Mouse (Mus musculus) adrenal gland, adult 8-10 months (tissue): ENCODE measurements around the gene Gpd1l. TPM values are rescaled to one million over a fixed set of nuclear protein-coding genes. Genes with fewer than 3 reads are reported as not detected.
A peak's percentile ranks its signal among the peaks of the same experiment; 100 is the strongest.
"Not testable (repeated sequence)": the region's sequence is repeated elsewhere in the genome, so short reads cannot be mapped to it uniquely, and the experiment has no call there.

Experiments used
- DNase-seq: peaks from one replicate; pipeline ENCODE4 v3.0.0; 2022
- total RNA-seq, 4 experiments: library from RNA; stranded (reverse); gene quantifications; 2 replicates each; pipeline ENCODE4 v1.2.4; 2022

Gene Gpd1l
- total RNA-seq, result 10 to 100 TPM; 30.8 to 40.4 (median 33.2) TPM

DNA sequence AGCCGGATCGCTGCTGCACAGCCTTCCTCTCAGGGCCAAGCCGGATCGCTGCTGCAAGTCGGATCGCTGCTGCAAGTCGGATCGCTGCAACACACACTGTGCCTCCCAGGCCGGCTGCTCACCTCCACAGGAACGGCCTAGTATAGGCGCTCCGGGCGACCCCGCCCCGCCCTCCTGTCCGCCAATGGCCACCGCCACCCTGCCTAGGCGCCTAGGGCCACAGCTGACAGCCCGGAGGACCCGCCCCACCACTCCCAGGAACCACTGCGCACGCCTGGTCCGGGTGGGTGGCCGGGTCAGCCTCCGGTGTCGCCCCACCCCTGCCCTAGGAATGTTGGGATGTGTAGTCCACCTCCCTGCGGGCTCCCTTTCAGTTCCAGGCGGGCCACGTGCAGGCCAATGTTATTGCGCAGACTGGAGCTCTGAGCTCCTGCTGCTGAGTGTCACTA is at the start of gene Gpd1l:
Gene Gpd1l (minus strand): TSS at position 265 of the 449 bp plus-strand sequence.
- DNase-seq, result peak; percentile 98

DNA sequence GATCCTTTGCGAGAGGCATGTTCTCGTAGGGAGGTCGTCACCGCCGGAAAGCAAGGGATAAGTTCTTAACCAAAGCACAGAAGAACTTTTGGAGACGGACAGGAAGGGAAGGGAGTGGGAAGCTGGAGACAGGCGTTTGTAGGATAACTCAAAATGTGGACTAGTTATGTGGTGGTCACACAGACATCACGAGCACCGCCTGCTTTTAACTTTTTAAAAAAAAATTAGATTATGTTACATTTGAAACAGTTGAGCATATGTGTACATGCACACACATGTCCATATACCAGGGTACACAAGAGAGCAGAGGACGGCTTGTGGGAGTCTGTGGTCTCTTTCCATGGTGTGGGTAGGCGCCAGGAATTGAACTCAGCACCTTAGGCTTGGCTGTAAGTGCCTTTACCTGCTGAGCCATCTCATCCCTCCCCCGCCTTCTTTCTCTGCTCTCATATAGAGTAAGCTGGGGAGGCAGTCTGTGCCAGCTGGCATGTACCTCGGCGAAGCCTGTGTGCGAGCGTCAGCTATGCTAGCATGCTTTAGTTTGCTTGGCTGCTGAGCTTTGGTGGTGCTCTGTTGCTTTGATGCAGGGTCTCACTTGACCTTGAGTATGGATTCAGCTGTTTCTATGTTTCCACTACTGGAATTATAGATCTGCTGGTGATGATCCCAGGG is 49.0 kb upstream of the Gpd1l start, which contains the start of gene Rps27rt:
Gene Rps27rt (minus strand): TSS at position 51 of the 672 bp plus-strand sequence.
- DNase-seq, result no peak

DNA sequence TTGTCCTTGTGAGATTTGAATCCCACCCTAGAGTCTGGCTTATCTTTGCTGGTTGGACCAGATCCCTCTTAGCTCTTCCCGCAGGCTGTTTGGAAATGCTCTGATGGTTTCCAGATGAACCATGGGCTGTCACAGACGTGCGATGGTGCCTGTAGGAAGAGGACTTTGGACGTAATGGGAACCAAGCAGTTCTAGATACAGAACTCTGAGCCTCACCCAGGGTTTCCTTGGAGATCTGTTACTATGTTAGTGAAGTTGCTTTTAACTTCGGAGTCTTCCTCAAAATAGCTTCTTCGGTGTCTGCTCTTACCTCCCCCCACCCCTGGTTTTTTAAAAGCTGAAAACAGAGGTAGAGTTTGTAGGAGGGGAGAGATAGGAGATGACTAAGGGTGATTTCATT is 46.2 kb upstream of the Gpd1l start:
- no peak for DNase-seq

DNA sequence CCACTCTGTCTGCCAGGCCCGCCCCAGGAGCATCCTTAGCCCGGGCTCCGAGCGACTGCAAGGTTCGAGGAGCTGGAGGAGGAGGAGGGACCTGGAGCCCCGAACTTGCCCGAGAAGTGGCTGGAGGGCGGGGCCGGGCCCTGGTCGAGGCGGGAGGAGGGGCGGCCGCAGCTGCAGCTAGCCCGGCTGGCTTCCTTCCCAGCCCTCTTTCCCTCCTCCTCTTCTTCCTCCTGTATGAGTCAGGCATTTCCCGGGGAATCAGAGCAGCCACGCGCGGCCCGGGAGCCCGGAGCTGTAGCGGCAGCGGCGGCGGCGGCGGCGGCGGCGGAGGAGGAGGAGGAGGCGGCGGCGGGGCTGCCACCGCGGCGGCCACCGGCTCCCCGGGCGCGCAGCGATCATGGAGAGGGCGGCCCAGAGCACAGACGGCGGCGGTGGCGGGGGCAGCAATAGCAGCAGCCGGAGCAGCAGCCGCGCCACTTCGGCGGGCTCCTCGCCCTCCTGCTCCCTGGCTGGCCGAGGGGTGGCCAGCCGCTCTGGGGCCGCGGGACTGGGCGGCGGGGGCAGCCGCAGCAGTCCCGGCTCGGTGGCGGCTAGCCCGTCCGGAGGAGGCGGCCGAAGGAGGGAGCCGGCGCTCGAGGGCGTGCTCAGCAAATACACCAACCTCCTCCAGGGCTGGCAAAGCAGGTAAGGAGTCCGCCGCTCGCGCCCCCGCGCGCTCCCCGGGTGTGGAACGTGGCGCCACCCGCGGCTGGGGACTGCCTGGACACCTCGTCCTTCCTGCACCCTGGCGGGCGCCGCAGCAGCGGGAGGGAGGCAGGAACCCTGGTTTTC is 44.7 kb upstream of the Gpd1l start, which contains the start of gene Osbpl10:
Gene Osbpl10 (plus strand): TSS at position 289 of the 831 bp plus-strand sequence.
- DNase-seq, result peak; percentile 69

DNA sequence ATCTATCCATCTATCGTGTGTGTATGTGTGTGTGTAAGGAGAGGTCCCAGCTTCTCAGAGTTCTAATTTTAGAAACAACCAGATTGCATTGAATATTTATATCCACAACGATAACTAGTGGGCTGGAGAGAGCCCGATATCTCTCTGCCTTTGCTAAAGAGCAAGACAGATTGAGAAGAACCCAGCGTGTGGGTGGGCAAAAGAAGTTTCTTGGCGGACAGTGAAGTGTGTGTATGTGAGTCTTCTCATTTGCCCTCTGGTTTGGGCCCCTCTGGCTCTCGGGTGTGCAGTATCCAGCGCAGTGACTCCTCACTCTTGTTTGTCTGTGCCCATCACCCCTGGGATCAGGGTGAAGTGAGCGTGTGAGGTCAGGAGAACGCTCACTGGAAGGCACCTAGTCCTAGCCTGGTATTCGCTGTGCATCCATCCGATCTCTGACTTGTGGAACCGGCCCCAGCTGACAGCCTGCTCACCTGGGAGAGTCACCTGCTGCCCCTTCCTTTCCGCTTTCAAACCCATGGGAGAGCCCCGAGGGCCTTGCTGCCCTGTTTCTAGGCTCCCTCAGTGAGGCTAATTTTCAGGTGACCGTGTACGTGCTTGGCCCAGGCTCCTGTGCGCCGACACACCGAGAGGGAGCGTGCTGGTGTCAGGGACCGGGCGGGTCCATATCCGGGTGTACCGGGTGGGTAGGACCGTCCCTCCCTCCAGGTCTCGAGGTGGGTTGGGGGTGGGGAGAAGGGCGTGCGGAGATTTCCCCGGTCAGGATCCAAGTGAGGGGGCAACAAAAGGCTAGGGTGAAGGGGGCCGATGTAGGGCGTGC is 43.9 kb upstream of the Gpd1l start:
- DNase-seq, result no peak

DNA sequence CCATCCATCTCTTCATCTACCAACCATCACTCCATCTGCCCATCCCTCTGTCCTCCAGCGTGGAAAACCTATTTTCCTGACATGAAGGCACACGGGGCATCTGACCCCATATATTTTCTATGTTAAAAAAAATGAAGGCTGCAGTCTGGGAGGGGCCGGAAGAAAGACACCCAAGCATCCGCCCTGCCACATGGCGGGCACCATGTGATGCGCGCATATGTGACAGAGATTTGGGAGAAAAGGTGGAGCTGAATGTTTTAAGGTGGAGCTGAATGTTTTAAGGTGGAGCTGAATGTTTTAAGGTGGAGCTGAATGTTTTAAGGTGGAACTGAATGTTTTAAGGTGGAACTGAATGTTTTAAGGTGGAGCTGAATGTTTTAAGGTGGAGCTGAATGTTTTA is 32.5 kb upstream of the Gpd1l start:
- DNase-seq, result not testable (repeated sequence)

DNA sequence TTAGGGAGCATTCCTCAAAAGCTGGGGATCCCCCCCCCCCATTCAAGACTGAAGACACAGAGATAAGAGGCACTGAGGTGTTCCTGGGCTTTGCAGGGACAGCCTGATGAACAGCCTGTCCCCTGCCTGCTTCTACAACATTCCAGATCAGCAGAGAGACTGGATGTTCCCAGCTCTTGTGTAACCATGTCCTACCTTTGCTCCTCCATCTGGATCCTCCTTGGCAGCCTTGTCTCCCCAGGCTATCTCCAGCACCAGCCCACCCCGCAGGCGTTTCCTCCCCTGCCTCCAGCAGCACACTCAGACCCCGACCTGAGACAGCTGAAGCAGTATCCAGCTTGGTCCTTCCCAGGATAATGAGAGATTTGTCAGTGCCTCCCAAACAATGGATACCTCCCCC is 30.3 kb upstream of the Gpd1l start:
- no peak for DNase-seq

DNA sequence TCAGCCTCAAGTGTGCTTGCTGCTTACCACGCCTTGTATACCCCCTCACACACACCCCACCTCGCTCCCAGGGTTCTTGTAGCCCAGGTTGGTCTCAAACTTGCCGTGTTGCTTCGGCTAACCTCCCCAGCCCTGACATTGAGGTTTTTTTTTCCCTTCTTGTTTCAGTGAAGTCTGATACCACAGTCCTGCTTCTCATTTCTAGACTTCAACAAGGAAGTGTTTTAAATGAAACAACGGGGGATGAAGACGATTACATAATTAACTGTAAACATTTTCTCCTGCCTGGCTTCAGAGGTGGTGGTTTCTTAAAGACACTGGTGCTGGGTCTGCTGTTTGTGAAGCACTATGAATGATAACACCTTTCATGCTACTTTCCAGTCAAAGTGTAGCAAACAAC is 27.1 kb upstream of the Gpd1l start:
- DNase-seq, result no peak

DNA sequence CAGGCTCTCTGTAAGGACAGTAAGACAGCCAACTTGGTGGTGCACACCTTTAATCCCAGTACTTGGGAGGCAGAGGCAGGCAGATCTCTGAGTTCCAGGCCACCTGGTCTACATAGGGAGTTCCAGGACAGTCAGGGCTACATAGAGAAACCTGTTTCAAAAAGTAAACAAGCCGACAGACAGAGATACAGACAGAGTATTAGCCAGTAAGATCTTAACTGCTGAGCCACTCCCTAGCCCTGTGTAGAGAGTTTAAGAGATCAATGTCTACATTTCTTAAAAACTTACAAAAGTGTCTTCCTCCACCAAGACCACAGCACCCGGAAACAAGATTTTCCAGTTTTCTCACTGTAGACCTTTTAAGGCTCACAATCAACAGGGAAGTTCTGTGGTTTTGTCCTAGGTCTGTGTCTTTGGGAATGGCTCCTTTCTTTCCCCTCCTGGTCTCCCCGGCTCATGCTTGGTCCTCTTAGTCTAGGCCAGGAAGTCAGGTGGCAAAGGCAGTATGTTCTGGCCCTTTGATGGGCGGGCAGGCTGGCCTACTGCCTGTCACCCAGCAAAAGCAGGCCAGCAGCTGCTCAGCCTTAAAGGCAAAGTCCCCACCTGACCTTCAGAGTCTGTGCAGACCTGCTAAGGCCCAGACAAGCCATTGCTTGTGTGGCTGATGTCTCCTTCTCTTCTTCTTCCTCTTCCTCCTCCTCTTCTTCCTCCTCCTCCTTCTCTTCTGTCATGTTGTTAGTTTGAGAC is 26.4 kb upstream of the Gpd1l start:
- no peak for DNase-seq

DNA sequence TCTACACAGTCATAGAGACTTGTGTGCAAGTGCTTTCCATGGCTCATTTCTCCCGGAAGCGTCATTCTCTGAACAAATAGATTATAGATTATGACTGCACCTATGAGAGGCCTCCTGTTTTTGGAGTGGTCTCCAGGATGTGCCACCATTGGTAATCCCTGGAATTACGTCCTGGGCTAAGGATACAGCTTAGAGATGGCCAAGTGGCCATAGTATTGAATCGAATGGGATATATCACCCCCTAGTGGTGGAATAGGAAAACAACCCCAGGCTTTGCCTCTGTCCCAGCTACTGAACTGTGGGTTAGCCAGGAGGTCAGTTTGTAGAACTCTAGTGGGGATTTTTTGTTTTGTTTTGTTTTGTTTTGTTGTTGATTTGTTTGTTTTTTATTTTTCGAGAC is 23.2 kb upstream of the Gpd1l start:
- DNase-seq, result no peak

DNA sequence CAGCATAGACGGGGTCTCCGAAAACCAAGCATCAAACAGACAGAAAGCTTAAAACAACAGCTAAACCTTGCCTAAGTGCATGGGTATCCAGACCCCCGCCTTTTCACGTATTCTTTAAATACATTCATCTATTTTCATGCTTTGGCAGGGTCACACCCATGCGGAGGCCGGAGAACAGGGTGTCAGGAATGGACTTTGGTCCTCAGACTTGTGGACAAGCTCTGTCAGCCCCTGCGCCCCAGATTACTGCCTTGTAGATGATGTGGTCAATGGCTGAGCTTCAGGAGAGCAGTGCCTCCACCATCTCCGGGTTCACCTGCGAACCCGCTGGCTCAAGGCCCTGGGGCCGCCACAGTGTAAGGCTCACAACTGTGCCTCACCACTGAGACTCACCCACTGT is 21.6 kb upstream of the Gpd1l start:
- no peak for DNase-seq

DNA sequence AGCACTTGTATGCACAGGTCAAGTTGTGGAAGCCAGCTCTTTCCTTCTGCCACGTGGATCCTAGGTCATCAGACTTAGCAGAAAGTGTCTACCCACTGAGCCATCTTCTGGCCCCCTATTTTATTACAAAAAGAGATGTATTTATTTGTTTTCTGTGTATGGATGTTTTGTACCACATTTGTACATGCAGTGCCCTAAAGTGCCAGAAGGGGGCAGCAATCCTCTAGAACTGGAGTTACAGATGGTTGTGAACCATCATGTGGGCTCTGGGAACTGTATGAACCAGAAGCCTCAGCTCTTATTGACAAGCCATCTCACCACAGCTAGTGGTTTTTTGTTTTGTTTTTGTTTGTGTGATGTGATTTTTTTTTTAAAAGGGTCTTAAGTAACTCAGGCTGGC is 19.1 kb upstream of the Gpd1l start:
- no peak for DNase-seq

DNA sequence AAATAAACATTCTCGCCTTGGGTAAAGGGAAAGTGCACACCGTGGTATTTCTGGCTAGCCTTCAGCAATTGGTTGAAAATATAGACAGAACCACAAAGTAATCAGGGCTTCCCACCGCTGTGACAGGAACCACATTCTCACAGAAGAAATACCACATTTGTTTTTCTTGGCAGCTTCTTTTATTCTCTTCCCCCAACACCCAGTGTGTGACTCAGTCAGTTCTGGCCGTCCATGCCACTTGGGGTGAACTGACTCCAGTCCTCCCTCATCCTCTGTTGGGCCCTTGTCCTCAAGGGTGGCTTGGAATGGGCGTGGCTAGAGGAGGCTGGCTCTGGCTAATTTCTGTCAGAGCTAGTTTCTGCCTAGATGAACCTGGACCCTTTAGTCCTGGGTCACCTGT is 14.6 kb upstream of the Gpd1l start:
- DNase-seq, result peak; percentile 28

DNA sequence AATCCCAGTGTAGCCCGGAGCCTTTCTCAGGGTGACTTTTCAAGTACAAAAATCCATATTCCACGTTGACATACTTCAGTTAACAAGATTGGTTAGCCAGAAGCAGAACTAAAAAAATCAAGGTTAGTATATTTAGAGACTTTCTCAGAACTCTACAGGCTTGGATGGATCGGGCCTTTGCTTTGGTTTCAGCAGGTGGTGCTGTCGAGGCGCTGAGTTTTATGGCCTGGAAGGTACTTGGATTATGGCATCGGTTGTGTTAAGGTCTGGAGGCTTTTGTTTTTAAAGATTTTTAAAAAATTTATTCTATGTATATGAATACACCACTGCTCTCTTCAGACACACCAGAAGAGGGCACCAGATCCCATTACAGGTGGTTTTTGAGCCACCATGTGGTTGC is 11.8 kb upstream of the Gpd1l start:
- DNase-seq, result no peak

DNA sequence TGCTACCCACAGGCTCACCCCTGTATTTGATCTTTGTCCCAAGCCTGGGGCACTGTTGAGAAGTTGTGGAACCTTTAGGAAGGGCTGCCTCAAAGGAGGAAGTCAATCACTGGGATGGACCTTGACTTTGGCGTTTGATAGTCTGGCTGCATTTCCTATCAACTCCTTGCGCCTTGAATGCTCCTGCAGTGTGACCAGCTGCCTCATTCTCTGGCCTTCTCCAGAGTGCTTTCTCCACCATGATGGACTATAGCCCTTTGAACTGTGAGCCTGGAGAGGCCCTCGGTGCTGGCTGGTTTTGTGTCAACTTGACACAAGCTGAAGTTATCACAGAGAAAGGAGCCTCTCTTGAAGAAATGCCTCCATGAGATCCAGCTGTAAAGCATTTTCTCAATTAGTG is 10.9 kb upstream of the Gpd1l start:
- DNase-seq, result no peak

DNA sequence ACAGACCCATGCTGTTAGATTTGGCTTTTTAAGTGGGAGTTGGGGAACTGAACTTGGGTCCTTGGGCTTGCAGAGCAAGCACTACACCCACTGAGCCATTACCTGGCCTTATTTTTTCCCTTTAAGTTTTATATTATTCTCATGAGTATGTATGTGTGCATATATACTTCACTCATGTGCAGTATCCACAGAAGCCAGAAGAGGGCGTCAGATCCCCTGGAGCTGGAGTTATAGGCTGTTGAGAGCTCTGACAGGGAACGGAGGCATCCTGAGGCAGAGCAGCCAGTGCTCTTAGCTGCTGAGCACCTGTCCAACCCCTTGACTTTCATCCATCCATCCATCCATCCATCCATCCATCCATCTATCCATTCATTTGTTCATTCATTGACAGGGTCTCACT is 2.9 kb upstream of the Gpd1l start:
- no peak for DNase-seq

DNA sequence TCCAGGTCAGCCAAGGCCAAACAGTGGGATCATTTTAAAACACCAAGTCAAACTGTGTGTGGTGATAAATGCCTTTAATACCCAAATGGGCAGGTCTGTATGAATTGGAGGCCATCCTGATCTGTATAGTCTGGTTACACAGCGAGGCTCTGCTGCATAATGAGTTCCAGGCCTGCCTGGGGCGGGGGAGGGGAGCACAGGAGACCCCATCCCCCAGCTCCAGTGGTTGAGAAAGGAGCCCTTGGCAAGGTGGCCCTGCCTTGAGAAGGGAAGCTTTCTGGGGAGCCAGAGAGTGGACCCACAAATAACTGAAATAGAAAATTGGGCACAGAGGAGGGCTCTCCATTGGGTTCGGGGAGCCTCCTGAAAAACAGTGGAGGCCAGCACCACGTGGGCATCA is 1.5 kb upstream of the Gpd1l start:
- no peak for DNase-seq

DNA sequence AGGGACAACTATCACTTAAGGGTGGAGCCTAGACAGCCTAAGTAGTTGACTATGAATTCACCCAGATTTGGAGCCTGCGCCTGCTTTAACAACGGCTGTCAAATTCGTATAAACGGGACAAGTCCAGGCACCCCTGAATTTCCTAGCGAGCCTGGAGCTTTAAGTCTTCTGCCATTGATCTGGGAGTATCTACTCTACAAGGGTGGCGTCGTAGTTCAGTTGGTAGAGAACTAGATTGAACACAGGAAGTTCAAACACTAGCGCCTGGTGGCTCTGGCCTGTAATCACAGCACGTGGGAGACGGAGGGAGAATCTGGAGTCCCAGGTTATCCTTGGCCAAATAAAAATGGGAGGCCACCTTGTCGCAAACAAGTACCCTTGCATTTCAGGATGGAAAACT is 444 bp upstream of the Gpd1l start:
- no peak for DNase-seq

DNA sequence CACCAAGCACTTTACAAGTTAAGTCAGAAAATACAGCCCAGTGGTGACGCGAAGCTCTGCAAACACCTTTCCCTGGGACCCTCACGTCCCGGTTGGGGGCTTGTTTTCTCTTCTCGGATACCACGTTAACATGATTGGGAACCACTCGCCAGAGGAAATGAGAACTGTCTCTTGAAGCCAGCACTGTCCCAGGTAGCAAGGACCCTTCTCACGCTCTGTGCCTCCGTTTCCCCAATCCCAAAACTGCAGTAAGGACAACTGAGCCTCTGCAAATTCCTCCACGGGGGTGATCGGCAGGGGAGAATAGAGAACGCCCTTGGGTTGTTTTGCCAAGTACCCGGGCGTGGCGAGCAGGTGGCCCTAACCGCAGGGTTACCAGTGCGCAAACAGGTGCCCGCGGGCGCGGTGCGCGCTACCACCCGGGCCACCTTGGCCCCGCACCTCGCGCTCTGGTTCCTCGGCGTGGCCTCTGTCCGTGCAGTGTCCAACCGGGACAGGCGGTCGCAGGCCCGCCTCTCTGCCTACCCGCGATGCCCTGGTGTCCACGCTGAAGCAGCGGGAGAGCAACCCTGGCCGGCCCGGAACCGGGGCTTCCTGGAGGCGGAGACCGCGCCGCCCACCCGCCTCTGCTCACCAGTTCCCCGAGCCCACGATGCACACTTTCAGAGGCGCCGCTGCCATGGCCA is 607 bp downstream of the Gpd1l start:
- no peak for DNase-seq

DNA sequence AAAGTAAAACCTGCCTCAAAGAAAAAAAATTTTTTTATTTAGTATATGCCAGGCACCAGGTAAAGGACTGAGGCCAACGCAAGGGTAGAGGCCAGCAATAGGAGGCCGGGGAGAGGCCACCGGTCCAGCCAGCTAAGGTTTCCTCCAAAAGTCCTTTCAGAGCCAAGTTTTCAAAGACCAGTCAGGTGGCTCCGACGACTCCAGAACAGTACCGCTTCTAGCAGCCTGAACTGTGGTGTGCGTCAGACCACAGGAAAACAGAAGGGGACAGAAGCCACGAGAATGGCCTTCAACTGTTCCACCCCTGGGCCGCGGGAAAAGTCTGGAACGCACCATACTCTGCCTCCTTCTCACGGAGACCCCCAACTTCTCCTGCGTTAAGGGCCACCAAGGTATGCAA is 1.2 kb downstream of the Gpd1l start:
- DNase-seq, result peak; percentile 29

DNA sequence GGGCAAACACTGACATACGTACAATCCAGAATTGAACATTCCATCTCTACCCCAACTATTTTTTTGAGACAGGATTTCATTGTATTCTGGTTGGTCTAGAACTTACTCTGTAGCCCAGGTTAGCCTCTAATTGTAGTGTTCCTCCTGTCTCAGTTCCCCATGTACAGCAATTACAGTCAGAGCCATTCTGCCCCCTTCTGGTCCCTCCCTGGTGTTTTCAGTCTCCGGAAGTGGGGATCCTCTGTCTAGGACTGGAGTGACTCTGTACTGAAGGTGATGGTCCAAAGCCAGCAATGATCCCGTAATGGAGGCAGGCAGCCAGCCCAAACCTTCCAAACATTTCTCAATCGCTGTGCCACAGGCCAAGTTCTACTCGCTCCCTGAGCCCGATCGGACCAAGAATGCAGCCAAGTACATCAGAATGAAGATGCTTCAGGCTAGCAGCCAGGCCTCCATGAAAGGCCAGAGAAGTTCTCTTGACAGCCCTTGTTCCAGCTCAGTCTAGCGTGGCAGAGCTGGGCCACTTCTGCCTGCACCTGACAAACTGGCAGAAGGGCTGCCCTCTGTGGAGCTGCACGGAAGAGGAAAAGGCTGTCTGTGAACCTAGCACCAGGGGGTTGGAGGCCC is 3.2 kb downstream of the Gpd1l start:
- DNase-seq, result peak; percentile 62
